Mouse (Mus musculus) heart, postnatal 25 days (tissue): Measurements from ENCODE around the gene Mbd4. TPM values are rescaled to one million over a fixed set of nuclear protein-coding genes. Genes with fewer than 3 reads are reported as not detected.
"Not testable (repeated sequence)": the region's sequence is repeated elsewhere in the genome, so short reads cannot be mapped to it uniquely, and the experiment has no call there.

ENCODE experiments used
- DNase-seq: peaks from one replicate; pipeline ENCODE4 v3.0.0; 2022; ENCODE audit warnings: low spot score
- intact Hi-C: fragments of 180-260 bp; cut with DNase I; formaldehyde crosslinking; loops from one replicate; pipeline ENCODE4 v1.15.1; 2025
- total RNA-seq, 2 experiments: library from RNA; stranded (reverse); gene quantifications; 2 replicates each; pipeline ENCODE4 v1.2.3; 2021

The Mbd4 gene
- total RNA-seq, 2 experiments from 2014 or later = 0.95 to 1.2 TPM

DNA sequence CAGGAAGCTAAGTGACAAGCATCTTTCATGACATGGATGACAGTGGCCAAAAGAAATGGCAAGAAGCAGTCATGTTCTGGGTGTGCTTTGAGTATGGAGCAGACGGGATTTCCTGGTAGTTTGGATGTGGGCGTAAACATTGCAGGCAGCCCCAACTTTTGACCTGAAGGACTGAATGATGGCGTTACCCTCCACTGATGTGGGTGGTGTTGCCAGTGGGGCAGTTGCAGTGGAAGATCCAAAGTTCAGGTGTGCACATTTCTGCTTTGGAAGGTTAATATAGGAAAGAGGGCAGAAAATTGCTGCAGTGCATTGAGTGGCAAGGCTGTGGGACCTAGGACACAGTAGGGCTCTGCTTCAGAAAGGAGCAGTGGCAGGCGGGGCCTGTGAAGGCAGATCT lies 12.1 kb upstream of the Mbd4 start:
- DNase-seq = no peak
- intact Hi-C loops = no loop called here

DNA sequence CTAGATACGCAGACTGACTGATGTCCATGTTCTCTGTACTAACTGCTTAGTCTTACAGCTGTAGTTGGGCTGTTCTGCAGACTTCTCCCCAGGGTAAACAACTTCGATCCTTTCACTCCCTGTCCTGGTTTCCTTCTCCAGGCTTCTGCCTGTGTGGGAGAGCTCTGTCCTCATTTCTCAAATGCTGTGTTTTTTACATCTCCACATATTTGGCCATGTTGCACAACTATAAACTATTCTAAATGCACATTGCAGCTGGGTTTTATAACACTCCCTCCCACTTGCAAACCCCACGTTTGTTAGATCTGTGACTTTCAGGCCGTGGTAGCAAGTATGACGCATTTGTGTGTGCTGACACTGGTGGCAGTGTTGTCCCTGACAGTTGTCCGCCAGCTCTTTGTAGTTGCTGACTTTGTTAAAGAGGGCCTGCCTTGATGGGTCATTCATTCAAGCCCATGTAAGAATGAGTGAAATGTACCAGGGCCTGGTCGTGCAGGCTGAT lies 10.2 kb upstream of the Mbd4 start:
- no peak for DNase-seq
- intact Hi-C loops = no loop called here

DNA sequence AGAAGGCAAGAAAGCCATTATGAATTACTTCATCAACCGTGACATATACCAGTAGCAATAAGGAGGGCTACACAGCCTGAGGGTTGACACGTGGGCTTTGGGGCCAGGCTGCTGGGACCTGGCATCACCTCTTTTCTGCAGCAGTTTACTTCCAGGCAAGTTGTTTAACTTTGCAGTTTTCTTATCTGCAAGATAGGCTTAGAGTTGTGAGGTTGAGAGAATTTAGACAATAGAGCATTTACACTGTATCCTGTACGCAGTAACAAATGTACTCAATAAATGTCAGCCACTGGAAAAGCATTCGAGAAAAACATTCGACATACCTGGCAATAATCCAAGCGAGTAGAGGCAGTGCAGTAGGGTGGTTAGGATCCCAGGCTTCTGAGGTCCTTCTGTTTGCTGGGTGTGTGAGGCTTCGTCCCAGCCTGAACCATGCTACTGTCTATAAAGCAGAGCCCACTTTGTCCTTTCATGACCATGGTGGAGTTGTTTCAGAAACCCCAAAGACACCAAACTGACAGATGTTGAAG lies 6.9 kb upstream of the Mbd4 start:
- intact Hi-C loops = no loop called here
- no peak for DNase-seq

DNA sequence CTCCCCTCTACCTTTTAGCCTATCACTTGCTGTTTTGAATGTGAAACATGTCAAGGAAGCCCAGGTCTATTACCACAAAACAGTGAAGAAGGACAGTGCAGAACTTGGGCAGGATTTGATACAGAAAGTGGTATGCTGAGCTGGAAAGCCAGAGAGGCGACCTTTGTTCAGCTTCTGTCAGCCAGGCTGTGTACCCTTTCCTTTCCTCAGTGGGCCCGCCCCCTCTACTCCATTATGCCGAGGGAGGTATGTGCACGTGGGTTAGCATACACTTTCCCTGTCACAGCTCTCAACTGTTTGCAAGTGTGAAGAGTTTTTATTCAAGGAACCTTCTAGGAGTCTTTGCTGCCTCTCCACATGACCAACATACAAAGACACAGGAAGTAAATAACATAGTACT lies 6.1 kb upstream of the Mbd4 start:
- DNase-seq = no peak
- intact Hi-C loops = no loop called here

DNA sequence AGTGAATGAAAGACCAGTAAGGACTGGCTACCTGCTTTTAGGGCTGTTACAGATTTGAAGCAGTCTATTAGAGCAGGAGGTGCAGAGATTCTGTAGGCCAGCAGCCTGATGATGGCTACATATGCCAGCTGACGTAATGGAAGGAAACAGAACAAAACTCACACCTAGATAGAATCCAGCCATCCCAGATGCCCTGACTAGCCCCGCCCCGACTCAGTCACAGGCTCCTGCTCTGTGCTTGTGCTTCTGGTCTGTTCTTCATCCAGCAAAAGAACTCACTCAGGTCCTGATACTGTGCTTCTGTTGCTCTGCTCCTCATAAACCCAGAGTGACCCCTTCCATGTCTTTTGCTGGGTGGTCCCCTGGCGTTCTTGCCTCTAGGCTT lies 3.2 kb upstream of the Mbd4 start:
- no peak for DNase-seq
- intact Hi-C loops = no loop called here

DNA sequence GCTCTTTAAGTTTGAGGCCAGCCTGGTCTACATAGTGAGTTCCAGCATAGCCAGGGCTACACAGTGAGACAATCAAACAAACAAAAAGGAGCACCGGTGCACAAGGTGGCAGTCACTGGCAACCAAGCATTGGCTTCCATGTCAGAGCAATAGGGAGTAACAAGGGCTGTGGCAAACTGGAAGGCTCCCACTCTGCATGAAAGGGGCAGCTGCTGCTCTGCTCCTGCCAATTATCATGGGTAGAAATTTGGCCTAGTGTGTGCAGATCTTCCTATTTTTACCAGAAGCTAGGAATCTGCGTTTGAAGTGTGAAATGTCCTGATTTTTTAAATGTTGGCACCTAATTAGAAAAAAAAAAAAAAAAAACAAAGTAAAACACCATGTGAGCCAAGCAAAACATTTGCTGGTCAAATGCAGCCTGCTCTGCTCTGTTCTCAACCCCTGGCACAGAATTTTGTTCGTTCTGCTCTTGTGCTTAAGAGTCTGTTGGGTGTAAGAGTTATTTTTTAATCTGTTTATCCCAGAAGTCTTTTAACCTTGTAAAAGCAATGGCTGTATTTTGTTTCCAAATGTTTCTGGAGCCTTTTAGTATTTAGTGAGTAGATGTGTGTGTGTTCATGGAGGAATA lies 2.7 kb upstream of the Mbd4 start:
- intact Hi-C loops = no loop called here
- DNase-seq = no peak

GRCm38 (mm10) chr6:115854432-115854831 lies 1.3 kb upstream of the Mbd4 start:
- intact Hi-C loops = loop anchor here (5.0 kb wide), 1 partner anchor 43 kb away; no protein-coding TSS in a partner anchor
- no peak for DNase-seq

GRCm38 (mm10) chr6:115853985-115854384 lies 814 bp upstream of the Mbd4 start:
- DNase-seq = no peak
- intact Hi-C loops = loop anchor here (5.0 kb wide), 1 partner anchor 43 kb away; no protein-coding TSS in a partner anchor

DNA sequence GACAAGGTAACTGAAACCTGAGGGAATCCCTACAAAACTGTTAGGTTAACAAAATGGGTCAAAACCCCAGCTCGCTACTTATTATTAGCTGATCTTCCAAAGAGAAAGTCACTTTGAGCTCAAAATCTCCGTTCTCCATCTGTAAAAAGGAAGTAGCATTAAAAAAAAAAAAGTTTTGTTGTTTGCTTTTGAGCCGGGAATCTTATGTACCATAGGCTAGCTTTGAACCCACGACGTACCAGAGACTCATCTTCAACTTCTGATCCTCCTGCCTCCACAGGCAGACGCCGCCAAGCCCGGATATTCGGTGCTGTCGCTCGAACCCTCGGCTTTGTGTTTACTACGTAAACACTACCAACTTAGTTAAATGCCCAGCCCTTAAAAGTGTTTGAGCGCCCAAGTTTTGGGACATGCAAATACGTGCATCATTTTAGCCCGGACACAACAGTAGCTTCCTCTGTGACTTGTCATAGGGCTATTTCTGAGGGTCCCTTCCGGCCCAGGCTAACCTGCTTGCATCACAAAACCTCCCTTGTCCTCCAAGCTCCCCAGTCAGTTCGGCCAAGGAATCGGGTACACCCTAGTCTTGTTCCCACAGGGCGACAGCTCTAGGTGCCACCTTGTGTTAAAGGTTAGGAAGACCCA lies 603 bp downstream of the Mbd4 start:
- no peak for DNase-seq
- intact Hi-C loops = loop anchor here (5.0 kb wide), 1 partner anchor 45 kb away; no protein-coding TSS in a partner anchor

- intact Hi-C loops = loop anchor here (1.0 to 5.0 kb wide), 3 partner anchors 144 to 289 kb away; no protein-coding TSS in a partner anchor
- DNase-seq = no peak
Measured at GRCm38 (mm10) chr6:115848598-115849304, 4.4 kb downstream of the Mbd4 start.

DNA sequence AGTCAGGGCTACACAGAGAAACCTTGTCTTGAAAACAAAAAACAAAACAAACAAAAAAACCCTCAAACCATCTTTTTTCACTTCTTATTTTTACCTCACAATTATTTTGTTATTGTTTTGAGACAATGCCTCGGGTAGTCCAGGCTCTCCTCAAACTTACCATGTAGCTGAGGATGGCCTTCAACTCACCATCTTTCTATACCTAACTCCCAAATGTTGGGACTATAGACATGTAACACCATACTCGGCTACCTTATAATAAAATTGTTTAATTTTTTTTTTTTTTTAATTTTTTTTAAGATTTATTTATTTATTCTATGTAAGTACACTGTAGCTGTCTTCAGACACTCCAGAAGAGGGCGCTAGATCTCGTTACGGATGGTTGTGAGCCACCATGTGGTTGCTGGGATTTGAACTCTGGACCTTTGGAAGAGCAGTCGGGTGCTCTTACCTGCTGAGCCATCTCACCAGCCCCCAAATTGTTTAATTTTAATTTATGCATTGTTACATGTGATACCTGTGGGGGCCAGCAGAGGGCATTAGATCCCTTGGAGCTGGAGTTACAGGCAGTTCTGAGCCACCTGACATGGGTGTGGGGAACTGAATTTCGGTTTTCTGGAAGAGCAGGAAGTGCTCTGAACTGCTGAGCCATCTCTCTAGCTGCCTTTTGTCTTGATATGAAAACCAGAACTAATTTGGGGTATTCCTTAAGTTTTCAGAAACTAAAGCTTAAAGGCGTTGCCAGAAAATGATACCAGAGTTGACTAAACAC lies 6.3 kb downstream of the Mbd4 start:
- intact Hi-C loops = loop anchor here (5.0 kb wide), 2 partner anchors 145 to 290 kb away; no protein-coding TSS in a partner anchor
- DNase-seq = no peak

DNA sequence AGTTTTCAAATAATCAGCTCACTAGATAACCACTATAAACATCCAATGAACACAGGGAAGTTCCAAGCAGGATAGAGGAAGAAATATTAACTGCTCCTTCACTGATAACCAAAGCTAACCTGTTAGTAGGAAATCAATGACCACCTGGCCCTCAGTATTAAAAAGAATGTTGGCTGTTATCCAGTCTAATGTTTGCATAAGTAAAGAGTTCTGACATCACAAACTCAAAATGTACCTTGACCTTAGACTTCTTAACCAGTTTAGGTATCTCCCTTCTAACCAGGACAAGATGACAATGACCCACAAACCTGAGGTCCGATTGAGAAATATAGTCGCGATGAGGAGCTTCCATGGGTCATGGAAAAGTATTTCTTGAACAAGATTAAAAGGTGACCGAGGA lies 8.2 kb downstream of the Mbd4 start:
- no peak for DNase-seq
- intact Hi-C loops = loop anchor here (5.0 kb wide), 2 partner anchors 147 to 292 kb away; no protein-coding TSS in a partner anchor

GRCm38 (mm10) chr6:115838745-115839144 lies 14.4 kb downstream of the Mbd4 start:
- no peak for DNase-seq
- intact Hi-C loops = no loop called here

DNA sequence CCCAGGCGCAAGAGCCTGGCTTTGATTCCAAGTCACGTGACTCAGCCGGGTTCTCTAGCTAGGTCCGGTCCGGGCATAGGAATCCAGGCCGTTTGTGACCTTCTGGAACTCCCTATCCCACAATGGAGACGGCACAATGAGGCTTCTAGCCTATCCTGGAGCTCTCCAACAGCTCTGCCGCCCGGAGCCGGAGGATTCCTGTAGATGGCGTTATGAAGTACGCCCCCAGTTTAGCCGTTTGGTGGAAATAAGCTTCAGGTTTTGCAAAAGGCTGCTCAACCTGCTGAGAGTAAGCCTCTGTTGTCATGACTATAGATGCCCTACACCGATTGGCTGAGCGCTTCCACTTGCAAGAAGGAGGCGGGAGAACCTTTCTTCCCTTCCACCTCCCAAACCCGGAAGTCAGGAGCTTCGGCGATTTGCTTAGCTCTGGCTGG lies 15.0 kb downstream of the Mbd4 start, which contains the start of gene Efcab12:
Gene Efcab12 (minus strand): TSS at position 252 of the 437 bp plus-strand sequence.
- DNase-seq = peak; percentile 31
- intact Hi-C loops = no loop called here

- no peak for DNase-seq
- intact Hi-C loops = no loop called here
Measured at GRCm38 (mm10) chr6:115833861-115834260, 19.3 kb downstream of the Mbd4 start.

GRCm38 (mm10) chr6:115832152-115832850 lies 20.9 kb downstream of the Mbd4 start:
- DNase-seq = no peak
- intact Hi-C loops = no loop called here

DNA sequence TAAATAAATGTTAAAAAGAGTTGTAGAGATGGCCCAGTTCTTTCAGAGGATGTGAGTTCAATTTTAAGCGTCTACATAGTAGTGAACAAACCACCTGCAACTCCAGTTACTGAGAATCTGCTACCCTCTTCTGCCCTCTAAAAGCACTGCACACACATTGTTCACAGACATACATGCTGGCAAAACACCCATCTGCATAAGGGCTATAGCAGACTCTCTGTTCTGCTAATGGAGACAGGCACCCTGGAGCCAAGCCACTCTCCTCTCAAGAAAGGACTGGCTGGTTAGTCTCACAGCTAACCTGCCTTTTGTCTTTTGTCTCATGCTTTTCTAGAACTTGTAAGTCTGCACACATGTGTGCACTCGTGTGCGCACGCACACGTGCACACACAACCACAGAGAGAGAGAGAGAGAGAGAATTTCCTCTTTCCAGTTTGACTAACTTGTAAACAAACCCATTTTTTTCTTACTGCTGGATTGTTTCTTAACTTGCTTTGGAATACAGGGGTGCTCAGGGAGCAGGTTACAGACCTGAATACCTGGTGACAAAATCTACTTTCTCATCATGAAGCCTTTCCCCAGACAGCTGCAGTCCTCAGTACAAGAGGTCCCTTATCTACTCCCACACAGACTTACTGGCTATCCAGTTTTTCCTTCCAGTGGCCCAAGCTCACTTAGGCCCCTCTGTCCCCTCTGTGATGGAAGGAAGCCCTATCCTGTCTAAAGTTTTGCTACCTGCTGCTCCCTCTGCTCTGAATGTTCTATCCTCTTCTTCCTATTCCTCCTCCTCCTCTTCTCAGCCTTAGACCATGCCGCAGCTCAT lies 22.2 kb downstream of the Mbd4 start:
- intact Hi-C loops = no loop called here
- no peak for DNase-seq

DNA sequence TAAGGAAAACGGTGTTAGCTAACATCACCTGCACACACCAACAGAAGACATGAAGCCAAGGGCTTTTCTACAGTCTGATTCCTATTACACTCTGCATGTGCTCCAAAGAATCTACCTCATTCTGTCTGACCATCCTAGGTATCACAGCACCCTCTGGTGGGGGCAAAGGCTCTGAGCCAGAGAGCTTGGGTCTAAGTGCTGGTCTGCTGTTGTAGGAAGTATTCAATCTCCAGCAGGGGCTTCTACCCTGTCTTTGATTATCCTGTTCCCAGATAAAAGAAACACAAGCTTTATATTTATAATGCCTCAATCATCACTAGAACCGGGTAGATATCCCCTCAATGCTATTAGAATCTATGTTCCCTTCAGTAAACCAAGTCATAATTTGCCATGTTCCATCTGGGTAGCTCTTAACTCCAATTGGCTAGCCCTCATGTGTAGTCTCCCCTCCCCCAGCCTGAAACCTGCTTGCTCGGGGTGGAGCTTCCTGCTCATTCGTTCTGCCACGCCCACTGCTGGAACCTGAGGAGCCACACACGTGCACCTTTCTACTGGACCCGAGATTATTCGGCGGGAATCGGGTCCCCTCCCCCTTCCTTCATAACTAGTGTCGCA lies 29.2 kb downstream of the Mbd4 start:
- intact Hi-C loops, DNase-seq: not testable (repeated sequence)
